Mouse (Mus musculus): ENCODE results near the gene Trp53i11. TPM values are rescaled to one million over a fixed set of nuclear protein-coding genes. Genes with fewer than 3 reads are reported as not detected.

The Trp53i11 gene
- polyA plus RNA-seq, 1 experiment from 2014 or later: 53.6 TPM

DNA sequence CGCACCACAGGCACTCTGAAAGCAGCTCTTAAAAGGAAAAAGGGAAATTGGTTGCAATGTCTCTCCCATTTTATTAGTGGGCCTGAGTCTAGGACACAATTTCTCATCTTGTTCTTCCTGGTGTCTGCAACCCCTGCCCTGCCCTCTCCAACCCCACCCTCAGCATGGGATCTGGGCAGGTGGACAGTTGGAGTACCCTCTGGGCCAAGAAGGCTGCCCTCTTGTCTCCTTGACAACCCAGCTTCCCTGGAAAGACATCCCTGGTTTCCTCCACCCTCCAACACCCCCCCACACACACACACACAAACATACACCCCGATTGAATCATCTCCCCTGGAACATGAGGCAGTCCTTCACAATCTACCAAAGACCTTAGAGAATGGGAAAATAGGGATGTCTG, 11.6 kb upstream of the Trp53i11 start:
- Histone ChIP-seq H3K27me3 (ENCODE audit: control insufficient read depth, insufficient read depth, low read length) (peaks cover 14% of the 10 kb centered on the region), H3K4me3 (ENCODE audit: low read depth, low read length) (no peak overlapping the region), H3K4me2 (ENCODE audit: low read depth, low read length) (no peak overlapping the region), H3K9ac (replicated peaks; ENCODE audit: low read length) (no peak overlapping the region), H3K36me3 (replicated peaks; ENCODE audit: control insufficient read depth, insufficient read depth, low read depth, low read length) (no peaks in the 10 kb centered on the region), H3K9me3 (replicated peaks; ENCODE audit: control insufficient read depth, low read length) (no peaks in the 10 kb centered on the region), H3K4me1 (ENCODE audit: control insufficient read depth, insufficient read depth, low read length) (no peaks in the 10 kb centered on the region; the same call in 1 of the 2 replicates), H3K27ac (replicated peaks; ENCODE audit: low read depth, low read length) (no peak overlapping the region)
- WGBS: 63% methylated on average over 2 of the region's 2 CpGs
- no peak for DNase-seq (ENCODE audit: low spot score)
- ATAC-seq (replicated peaks; ENCODE audit: insufficient number of reproducible peaks, low FRiP score, low TSS enrichment, low read depth): no peak

DNA sequence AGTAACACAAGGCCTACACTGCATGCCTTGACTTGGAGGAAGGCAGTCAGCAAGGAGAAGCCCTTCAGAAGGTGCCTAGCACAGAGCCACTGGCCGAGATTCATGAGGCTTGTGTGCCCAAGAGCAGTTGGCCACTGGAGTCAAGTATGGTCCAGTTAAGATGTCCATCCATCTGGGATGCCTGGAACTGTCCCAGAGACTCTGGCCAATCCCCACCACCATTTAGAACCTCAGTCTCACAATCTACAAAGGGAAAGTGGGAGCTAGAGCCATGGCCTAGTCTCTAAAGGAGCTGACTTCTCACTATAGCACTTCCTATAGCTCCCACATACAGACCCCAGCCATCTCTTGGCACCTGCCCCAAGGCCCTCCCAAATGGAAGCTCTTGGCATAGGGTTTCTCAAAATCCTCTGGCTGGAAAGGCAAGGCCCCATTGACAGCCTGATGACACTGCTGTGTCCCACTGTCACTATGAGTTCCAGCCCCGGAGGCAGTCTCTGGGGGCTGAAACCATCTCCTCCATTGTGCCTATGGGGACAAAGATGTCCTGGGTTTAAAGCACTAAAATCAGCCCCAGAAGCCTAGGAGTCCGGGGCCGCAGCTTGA, 11.1 kb upstream of the Trp53i11 start:
- Histone ChIP-seq H3K4me2 (ENCODE audit: low read depth, low read length) (no peak overlapping the region), H3K9ac (replicated peaks; ENCODE audit: low read length) (no peak overlapping the region), H3K4me3 (ENCODE audit: low read depth, low read length) (no peak overlapping the region), H3K4me1 (ENCODE audit: control insufficient read depth, insufficient read depth, low read length) (no peaks in the 10 kb centered on the region; the same call in 1 of the 2 replicates), H3K27ac (replicated peaks; ENCODE audit: low read depth, low read length) (no peak overlapping the region), H3K27me3 (ENCODE audit: control insufficient read depth, insufficient read depth, low read length) (peaks cover 14% of the 10 kb centered on the region), H3K36me3 (replicated peaks; ENCODE audit: control insufficient read depth, insufficient read depth, low read depth, low read length) (no peaks in the 10 kb centered on the region), H3K9me3 (replicated peaks; ENCODE audit: control insufficient read depth, low read length) (no peaks in the 10 kb centered on the region)
- 17% methylated on average over 4 of the region's 4 CpGs for WGBS
- 0 out of 2 replicates have a peak, but pooled peaks have one; percentile 7 for ATAC-seq (replicated peaks; ENCODE audit: insufficient number of reproducible peaks, low FRiP score, low TSS enrichment, low read depth)
- no peak for DNase-seq (ENCODE audit: low spot score)

- Histone ChIP-seq H3K27ac (replicated peaks; ENCODE audit: low read depth, low read length) (peak overlapping the region; percentile 59; the same call in 1 of the 2 replicates), H3K4me1 (ENCODE audit: control insufficient read depth, insufficient read depth, low read length) (no peaks in the 10 kb centered on the region; the same call in 1 of the 2 replicates), H3K4me3 (ENCODE audit: low read depth, low read length) (peak overlapping the region; percentile 10; the same call in 1 of the 2 replicates), H3K9me3 (replicated peaks; ENCODE audit: control insufficient read depth, low read length) (no peaks in the 10 kb centered on the region), H3K36me3 (replicated peaks; ENCODE audit: control insufficient read depth, insufficient read depth, low read depth, low read length) (no peaks in the 10 kb centered on the region), H3K4me2 (ENCODE audit: low read depth, low read length) (peak overlapping the region; percentile 16), H3K27me3 (ENCODE audit: control insufficient read depth, insufficient read depth, low read length) (peaks cover 14% of the 10 kb centered on the region), H3K9ac (replicated peaks; ENCODE audit: low read length) (no peak overlapping the region)
- DNase-seq (ENCODE audit: low spot score) (peak; percentile 77), ATAC-seq (replicated peaks; ENCODE audit: insufficient number of reproducible peaks, low FRiP score, low TSS enrichment, low read depth) (0 out of 2 replicates have a peak, but pooled peaks have one; percentile 29)
- 2% methylated on average over 17 of the region's 17 CpGs for WGBS
Observed at GRCm38 (mm10) chr2:93176871-93177667, 10.3 kb upstream of the Trp53i11 start.

- ATAC-seq (replicated peaks; ENCODE audit: insufficient number of reproducible peaks, low FRiP score, low TSS enrichment, low read depth) (no peak), DNase-seq (ENCODE audit: low spot score) (no peak)
- H3K4me2 ChIP-seq (ENCODE audit: low read depth, low read length): no peak overlapping the region
- H3K27ac ChIP-seq (replicated peaks; ENCODE audit: low read depth, low read length): no peak overlapping the region
- H3K9ac ChIP-seq (replicated peaks; ENCODE audit: low read length): no peak overlapping the region
- no peaks in the 10 kb centered on the region for H3K9me3 ChIP-seq (replicated peaks; ENCODE audit: control insufficient read depth, low read length)
- WGBS: 77% methylated on average over 20 of the region's 20 CpGs
- H3K4me3 ChIP-seq (ENCODE audit: low read depth, low read length): no peak overlapping the region
- H3K4me1 ChIP-seq (ENCODE audit: control insufficient read depth, insufficient read depth, low read length): no peaks in the 10 kb centered on the region; the same call in 1 of the 2 replicates
- peaks cover 15% of the 10 kb centered on the region for H3K27me3 ChIP-seq (ENCODE audit: control insufficient read depth, insufficient read depth, low read length)
- no peaks in the 10 kb centered on the region for H3K36me3 ChIP-seq (replicated peaks; ENCODE audit: control insufficient read depth, insufficient read depth, low read depth, low read length)
Observed at GRCm38 (mm10) chr2:93177668-93178312, 9.6 kb upstream of the Trp53i11 start.

- ATAC-seq (replicated peaks; ENCODE audit: insufficient number of reproducible peaks, low FRiP score, low TSS enrichment, low read depth) (no peak), DNase-seq (ENCODE audit: low spot score) (no peak)
- whole genome bisulfite sequencing: 84% methylated on average over 4 of the region's 4 CpGs
- Histone ChIP-seq H3K4me2 (ENCODE audit: low read depth, low read length) (no peak overlapping the region), H3K27ac (replicated peaks; ENCODE audit: low read depth, low read length) (no peak overlapping the region), H3K4me1 (ENCODE audit: control insufficient read depth, insufficient read depth, low read length) (no peaks in the 10 kb centered on the region; the same call in 1 of the 2 replicates), H3K9ac (replicated peaks; ENCODE audit: low read length) (no peak overlapping the region), H3K4me3 (ENCODE audit: low read depth, low read length) (no peak overlapping the region), H3K36me3 (replicated peaks; ENCODE audit: control insufficient read depth, insufficient read depth, low read depth, low read length) (no peaks in the 10 kb centered on the region), H3K27me3 (ENCODE audit: control insufficient read depth, insufficient read depth, low read length) (peaks cover 17% of the 10 kb centered on the region), H3K9me3 (replicated peaks; ENCODE audit: control insufficient read depth, low read length) (no peaks in the 10 kb centered on the region)
Observed at GRCm38 (mm10) chr2:93178313-93178677, 9.1 kb upstream of the Trp53i11 start.

GRCm38 (mm10) chr2:93179603-93180002, 7.7 kb upstream of the Trp53i11 start:
- H3K4me1 ChIP-seq (ENCODE audit: control insufficient read depth, insufficient read depth, low read length): no peaks in the 10 kb centered on the region; the same call in 1 of the 2 replicates
- DNase-seq (ENCODE audit: low spot score) (no peak), ATAC-seq (replicated peaks; ENCODE audit: insufficient number of reproducible peaks, low FRiP score, low TSS enrichment, low read depth) (no peak)
- no peaks in the 10 kb centered on the region for H3K9me3 ChIP-seq (replicated peaks; ENCODE audit: control insufficient read depth, low read length)
- 42% methylated on average over 5 of the region's 5 CpGs for WGBS
- H3K4me3 ChIP-seq (ENCODE audit: low read depth, low read length): no peak overlapping the region
- no peak overlapping the region for H3K27ac ChIP-seq (replicated peaks; ENCODE audit: low read depth, low read length)
- H3K4me2 ChIP-seq (ENCODE audit: low read depth, low read length): no peak overlapping the region
- H3K36me3 ChIP-seq (replicated peaks; ENCODE audit: control insufficient read depth, insufficient read depth, low read depth, low read length): no peaks in the 10 kb centered on the region
- peaks cover 17% of the 10 kb centered on the region for H3K27me3 ChIP-seq (ENCODE audit: control insufficient read depth, insufficient read depth, low read length)
- peak overlapping the region; percentile 68; the same call in 1 of the 2 replicates for H3K9ac ChIP-seq (replicated peaks; ENCODE audit: low read length)

GRCm38 (mm10) chr2:93180077-93180844, 7.1 kb upstream of the Trp53i11 start:
- Histone ChIP-seq H3K4me3 (ENCODE audit: low read depth, low read length) (peak overlapping the region; percentile 21), H3K4me2 (ENCODE audit: low read depth, low read length) (peak overlapping the region; percentile 39), H3K36me3 (replicated peaks; ENCODE audit: control insufficient read depth, insufficient read depth, low read depth, low read length) (no peaks in the 10 kb centered on the region), H3K4me1 (ENCODE audit: control insufficient read depth, insufficient read depth, low read length) (no peaks in the 10 kb centered on the region; the same call in 1 of the 2 replicates), H3K27ac (replicated peaks; ENCODE audit: low read depth, low read length) (no peak overlapping the region), H3K9ac (replicated peaks; ENCODE audit: low read length) (peak overlapping the region; percentile 68), H3K27me3 (ENCODE audit: control insufficient read depth, insufficient read depth, low read length) (peaks cover 17% of the 10 kb centered on the region), H3K9me3 (replicated peaks; ENCODE audit: control insufficient read depth, low read length) (no peaks in the 10 kb centered on the region)
- ATAC-seq (replicated peaks; ENCODE audit: insufficient number of reproducible peaks, low FRiP score, low TSS enrichment, low read depth): no peak
- under 1% methylated on average over 40 of the region's 41 CpGs for WGBS
- DNase-seq (ENCODE audit: low spot score): peak; percentile 60

All from embryonic facial prominence, embryonic 11.5 days (tissue).